Mouse (Mus musculus) T-helper 2 cell (primary cell): ENCODE measurements around the gene 9230112D13Rik.

Experiments
- in situ Hi-C: fragments of 300-600 bp; cut with MboI, MseI; formaldehyde crosslinking; loops from one replicate; pipeline ENCODE4 v1.15.1; 2025; ENCODE audit warnings: high pct_unique_total_duplicates

The 9230112D13Rik gene

DNA sequence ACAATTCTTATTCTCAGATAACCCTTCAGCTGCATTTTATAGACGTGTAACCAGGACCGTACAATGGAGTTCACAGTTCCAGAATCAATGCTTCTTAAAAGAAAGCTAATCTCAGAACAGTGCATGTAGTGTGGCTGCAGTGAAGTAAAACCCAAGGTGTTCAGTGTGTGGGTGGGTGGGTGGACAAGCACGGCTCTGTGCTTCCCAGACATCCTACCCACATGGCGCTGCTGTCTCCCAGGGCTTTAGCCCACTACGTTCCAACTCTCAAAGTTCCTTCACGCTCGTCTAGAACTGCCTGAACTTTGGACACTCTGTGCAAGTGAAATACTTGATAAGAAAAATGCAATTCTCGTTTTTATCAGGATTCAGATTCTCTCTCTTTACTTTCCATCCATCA is at the start of gene 9230112D13Rik:
9230112D13Rik (minus strand) TSS at position 101 of the 400 bp plus-strand sequence.
- in situ Hi-C loops, result no loop called here

DNA sequence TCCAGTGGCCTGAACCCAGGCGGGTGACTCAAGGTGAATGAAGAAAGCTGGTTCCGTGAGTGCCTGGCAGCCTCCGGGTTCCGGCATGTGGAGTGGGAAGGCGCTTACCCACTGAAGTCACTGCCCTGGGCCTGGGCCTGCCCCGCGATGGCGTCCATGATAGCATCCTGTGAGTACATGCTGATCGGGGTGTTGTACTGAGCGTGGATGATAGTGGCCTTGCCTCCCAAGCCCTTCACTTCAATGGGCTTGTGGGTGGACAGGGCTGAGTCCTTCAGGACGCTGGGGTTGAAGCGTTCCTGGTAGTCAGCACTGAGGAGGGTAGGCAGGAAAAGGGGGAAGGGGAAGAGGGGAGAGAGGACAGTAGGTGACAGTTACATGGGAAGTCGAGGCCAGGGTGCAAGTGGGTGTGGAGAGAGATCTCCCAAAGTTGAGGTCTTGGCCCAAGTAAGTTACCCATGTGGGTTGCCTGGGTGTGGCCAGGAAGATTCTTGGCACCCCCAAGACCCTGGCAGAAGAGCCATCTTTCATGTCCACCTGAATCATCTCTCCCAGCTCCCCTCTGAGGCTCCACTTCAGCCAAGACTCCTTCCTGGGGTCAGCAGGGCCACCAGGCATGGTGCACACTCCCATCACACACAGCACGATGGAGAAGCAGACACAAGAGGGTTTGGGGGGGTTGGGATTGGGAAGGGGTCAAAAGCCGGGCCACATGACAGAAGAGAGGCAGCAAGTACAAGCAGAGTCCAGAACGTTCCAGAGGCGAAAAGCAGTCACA is 49.2 kb upstream of the 9230112D13Rik start:
- in situ Hi-C loops, result loop anchor here (5.0 kb wide), 1 partner anchor 489 kb away; no protein-coding TSS in a partner anchor

DNA sequence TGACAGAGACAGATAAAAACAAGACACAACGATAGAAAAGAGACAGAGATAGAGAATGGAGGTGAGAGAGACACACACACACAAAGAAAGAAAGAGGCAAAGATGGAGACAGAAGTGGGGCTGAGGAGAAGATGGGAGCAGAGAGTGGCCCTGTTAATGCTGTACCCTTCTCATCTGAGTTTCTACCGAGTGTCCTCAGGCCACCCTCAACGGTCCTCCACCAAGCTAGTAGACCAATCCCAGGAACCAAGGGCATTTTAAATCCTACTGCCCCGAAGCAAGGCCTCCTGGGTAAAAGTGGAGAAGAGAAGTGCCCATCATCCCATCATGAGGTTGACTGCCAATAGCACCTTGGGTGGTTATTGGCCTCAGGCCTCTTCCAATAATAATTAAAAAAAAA is 48.3 kb upstream of the 9230112D13Rik start:
- in situ Hi-C loops, result loop anchor here (5.0 kb wide), 1 partner anchor 489 kb away; no protein-coding TSS in a partner anchor

DNA sequence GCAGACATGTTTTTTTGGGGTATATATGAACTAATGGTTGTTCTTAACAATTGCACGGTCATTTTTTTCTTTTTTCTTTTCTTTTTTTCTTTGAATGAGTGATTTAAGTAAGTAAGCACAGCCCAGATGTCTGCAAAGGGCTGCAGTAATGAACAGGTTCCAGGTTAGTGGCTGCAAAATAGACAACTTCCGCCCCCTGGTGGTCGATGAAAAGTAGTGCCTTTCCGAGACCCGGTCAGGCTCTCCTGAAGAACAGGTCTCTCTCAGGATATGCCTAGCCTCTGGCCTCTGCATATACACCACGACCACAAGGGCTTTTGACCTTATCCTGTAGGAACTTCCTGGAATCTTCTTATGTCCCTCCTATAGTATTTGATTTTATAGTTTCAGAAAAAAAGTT is 47.7 kb upstream of the 9230112D13Rik start:
- in situ Hi-C loops, result loop anchor here (5.0 kb wide), 1 partner anchor 488 kb away; no protein-coding TSS in a partner anchor

DNA sequence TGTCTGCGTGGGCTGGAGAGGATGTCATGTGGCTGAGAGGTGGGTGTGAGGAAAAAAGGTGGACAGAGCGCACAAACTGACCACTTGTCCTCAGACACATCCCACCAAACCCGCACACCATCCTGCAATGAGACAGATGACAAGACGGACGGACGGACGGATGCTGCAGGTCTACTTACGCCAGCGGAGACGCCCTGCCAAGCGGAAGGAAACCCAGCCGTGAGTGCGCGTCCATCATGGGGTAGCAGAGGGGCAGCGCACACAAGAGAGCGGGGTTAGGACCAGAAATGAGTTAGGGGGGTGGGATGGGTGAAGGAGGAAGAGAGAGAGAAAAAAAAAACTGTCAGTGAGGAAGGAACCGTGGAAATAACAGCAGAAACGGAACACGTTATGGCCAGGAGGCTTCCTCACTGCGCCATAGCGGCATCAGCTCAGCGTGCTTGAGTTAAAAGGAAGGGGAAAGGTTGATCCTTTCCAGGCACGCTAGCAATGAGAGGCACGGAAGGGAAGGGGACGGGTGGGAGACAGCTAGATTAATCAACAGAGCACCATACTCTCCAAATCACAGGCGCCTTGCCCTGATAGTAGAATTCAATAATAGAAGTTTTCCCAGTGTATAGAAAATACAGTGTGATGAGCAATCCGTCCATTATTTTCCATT is 47.1 kb upstream of the 9230112D13Rik start:
- in situ Hi-C loops, result loop anchor here (5.0 kb wide), 1 partner anchor 487 kb away; no protein-coding TSS in a partner anchor

DNA sequence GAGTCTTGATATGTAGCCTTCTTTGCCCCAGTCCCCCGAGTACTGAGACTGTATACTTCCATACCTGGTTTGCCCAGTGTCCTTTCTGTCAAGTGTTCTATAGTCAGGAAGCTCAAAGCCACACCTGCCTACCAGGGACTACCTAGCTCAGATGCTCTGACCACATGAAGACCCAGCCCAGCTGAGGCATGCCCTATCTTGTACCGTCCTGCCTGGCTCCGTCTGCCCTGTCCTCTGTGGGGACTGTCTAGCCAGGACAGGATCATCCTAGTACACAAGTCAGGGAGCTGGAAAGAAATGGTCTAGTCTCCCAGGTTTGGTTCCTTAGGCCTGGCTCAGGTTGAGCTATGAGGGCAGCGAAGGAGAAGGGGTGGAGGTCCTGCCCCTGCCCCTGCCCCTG is 46.0 kb upstream of the 9230112D13Rik start:
- in situ Hi-C loops, result no loop called here

DNA sequence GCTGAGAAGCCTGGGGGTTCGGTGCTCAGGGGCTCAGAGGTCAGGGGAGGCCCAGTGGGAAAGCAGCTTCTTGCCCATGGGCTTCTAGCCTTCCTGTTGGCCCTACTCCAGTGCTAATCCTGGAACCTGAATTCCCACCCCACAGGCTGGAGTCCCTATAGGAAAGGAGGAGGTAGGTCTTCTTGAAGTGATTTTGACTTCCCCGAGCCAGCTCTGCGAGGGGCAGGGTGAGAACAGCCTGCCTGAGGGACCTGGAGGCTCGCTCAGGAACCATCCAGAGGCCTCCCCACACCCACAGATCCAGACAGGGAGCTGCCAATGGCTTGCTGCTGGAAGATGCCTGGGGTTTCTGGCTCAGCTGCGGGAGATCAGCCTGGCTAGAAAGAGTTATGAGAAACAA is 45.1 kb upstream of the 9230112D13Rik start:
- in situ Hi-C loops, result no loop called here

DNA sequence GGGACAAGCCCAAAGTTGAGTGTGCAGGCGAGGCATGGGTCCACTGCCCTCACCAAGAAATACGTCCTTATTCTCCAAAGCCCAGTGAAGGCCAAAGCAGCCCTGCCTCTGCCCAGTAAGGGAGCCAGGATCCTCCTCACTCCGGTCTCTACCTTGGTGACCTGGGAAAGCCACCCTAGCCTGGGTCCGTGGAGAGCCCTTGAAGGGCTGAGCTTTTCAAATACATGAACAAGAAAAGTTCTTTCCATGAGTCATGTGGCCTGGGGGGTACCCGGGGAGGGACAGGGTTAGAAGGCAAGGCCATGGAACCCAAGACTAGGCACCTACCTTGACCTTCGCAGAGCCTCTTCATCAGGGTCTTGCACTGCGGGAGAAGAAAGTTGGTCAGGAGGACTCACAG is 43.9 kb upstream of the 9230112D13Rik start:
- in situ Hi-C loops, result no loop called here

DNA sequence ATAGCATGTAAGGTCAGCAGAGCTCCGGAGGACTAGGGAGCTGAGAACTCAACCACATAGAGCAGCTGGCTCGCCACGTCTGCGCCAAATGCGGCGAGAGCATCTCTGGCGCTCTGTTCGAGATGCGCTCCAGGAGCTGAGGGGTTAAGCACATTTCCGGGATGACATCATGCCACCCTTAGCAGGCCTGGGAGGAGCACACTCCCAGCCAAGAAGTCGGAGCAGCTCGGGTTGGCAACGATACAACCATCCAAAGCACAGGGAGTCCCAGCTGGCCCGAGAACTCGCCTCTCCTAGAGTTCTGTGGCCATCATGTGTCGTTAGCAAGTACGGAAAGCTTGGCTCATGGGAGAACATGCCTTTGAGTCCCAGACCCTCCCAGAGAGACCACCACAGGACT is 43.1 kb upstream of the 9230112D13Rik start:
- in situ Hi-C loops, result no loop called here

DNA sequence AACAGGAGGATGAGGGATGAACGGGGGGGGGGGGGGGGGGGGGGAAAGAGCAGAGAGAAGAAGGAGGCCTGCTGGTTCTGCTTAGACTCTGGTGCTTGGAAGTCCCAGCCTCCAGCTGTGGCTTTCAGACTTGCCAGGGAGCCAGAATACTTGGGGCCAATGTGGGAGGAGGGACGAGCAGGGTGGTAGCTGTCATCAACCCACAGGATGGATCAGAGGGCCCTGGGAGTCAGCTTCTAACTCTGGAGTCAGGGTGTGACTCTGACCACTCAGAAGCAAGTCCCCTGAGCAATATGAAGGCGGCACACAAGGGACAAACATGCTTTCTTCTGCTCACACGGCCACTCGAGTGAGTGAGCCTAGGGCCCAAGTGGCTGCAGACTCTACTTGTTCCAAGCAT is 42.0 kb upstream of the 9230112D13Rik start:
- in situ Hi-C loops, result no loop called here

DNA sequence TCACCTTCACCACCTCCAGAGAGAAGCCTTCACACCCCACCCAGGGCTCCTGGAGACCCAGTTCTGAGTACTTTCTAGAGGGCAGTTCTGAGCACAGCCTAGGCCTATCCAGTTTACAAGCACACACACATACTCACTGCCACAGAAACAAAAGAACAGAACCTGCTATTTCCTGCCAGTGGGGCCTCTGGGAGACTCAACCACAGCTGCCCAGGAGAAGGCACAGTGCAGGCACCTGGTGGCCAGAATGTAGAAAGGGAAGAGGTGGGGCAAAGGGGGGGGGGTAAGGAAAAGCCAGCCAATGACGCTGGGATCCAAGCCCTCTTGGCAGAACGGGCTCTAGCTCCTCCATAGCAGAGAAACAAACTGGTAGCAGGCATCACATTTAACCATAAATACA is 39.8 kb upstream of the 9230112D13Rik start:
- in situ Hi-C loops, result no loop called here

DNA sequence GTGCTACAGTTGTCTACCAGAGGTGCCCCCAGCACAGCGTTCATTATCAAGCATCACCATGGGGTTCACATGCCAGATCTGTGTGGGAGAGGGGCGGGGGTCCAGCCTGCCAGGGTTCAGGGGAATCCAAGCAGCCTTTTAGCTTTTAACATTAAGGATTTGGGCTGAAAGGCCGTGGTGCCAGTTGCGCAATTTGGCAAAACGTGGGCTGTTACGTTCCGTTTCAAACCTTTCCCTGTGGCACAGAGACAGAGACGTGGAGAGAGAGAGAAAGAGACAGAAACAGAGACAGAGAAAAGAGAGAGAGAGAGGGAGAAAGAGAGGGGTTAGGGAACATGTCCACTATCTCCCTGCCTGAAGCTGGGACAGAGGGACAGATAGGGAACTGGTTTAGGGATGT is 39.0 kb upstream of the 9230112D13Rik start:
- in situ Hi-C loops, result no loop called here

DNA sequence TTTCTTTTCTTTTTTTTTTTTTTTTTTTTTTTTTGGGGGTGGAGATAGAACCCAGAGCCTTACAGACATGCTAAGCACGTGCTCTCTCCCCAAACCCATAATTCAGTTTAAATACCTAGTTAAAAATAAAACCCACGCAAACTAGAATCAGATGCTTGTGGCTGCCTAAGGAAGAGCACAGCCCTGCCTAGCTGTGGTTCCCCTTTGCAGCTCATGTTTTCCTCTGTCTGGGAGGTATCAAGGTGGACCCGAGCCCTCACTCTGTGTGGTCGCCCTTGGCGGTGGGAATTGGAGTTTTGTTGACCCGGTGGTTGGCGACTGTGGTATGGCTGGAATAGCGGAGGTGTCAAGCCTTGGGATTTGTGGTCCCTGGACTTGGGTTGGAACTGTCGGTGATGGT is 36.3 kb upstream of the 9230112D13Rik start:
- in situ Hi-C loops, result no loop called here

DNA sequence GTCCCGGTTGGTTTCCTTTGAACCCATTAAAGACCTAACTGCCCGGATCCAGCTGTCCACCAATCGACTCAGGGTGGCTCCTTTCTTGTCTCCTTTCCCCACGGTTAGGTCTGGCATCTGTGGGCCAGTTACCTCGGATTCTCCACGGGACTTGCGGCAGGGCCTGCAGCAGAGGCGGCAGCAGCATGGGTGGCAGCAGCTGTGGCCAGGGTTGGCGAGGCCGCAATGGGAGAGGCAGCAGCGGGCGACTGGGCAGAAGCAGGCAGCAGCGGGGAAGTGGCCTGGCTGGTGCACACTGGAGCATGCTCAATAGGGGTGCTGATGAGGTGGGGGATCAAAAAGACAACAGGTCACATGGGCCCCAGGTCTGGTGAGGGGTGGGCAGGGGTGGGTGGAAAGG is 32.6 kb upstream of the 9230112D13Rik start:
- in situ Hi-C loops, result no loop called here

DNA sequence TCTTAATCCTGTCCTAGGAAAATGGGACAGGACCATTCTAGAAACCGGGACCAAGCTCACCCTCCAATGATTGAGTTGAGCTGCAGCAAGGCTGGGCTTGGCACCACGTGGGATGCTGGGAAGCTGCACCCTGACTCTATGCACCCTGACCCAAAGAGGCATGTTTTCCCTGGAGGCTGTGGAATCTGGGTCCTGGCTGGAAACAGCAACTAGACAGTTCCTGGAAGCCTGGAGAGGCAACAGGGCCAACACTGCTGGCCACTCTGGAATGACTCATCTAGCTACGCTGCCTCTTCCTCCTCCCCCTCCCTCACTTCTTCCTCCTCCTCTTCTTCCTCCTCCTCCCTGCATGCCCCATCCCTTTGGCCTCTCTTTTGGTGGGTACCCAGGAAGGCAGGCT is 31.4 kb upstream of the 9230112D13Rik start:
- in situ Hi-C loops, result no loop called here

DNA sequence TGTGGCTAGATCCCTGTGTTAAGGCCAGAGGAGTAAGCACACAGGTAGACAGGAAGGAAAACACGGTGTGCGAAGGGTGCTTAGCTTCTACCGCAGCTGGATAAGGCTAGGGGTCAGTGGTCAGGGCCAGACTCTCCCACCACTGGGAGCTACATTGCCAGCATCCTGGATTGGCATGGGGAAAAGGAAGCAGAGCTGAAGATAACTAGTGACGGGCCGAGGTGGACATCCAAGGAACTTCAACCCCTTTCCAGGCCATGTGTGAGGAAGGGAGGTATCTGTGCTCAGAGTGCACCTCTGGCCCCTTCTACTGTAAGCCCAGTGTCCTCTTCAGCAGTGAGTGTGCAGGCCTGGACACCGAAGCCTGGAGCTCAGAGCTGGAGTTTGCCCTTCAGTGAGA is 30.9 kb upstream of the 9230112D13Rik start:
- in situ Hi-C loops, result no loop called here

DNA sequence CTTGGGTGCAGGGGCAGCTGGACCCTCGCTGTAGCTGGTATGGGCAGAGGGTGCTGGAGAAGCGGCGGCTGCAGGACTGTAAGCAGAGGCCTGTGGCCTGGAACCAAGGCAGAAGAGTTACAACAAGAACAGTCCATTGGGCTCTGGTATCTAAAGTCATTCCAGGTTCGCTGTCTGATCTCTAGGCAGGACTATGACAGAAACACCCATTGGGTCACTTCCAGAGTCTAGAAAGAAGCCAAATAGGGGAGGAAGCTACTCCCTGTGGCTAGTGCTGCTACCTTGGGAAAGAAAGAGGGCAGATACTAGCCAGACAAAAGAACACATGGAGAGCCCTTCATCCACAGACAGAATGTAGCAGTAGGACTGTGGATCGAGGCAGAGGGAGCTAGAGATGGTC is 29.6 kb upstream of the 9230112D13Rik start:
- in situ Hi-C loops, result no loop called here

DNA sequence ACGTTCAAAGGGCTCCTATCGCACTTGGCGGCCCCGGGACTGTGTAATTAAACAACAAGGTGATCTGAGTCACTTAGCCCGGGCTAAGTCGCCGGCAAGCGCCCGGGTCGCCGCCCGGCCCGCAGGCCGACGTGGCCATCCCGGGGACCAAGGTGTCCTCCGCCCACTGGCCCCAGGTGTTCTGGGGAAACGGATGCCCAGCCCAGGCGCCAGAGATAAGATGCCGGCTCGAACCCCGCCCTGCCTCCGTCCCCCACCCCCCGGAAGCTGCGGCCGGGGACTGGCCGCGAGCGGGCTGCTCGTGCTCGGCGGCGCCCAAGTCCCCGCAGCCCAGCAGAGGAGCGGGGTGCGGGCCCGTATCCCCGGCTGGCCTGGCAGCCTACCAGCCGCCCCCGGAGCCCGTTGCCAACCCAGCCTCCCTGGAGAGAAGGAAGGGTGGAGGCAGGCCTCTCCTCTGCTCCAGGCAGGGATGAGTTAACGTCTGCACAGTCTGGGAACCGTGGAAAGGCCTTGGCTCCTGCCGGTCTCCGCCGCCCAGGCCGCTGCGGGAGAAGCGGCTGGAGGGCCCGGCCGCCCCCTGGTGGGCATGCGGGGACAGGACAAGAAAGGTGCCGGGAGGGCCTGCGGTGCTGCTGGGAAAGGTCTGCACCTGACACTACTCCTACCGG is 26.5 kb upstream of the 9230112D13Rik start:
- in situ Hi-C loops, result no loop called here

DNA sequence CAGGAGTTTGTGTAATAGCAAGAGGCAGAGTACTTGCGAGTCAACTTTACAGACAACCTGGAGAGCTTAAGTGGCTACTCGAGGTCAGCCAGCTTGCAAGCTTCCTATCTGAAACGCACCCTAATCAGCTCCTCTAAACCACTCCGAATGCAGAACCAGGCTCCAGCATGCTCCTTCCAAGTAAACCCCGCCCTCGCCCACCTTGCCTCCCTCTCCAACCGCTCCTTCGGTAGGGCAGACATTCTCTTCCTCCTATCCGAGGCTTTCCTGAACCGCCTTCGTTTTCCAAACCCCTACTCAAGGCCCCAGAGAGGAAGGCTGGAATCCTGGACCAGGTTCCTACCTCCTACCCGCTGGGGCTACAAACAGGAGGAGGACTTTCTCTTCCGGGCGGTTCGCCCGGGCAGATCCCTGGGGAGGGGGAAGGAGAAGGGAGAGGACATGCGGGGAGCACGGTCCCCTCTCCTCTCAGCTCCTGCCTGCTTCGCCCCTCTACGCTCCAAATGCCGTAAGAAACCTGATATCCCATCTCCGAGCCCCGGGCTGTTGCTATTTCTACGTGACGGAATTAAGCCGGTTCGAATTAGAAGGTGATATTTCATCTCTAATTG is 25.9 kb upstream of the 9230112D13Rik start:
- in situ Hi-C loops, result no loop called here

DNA sequence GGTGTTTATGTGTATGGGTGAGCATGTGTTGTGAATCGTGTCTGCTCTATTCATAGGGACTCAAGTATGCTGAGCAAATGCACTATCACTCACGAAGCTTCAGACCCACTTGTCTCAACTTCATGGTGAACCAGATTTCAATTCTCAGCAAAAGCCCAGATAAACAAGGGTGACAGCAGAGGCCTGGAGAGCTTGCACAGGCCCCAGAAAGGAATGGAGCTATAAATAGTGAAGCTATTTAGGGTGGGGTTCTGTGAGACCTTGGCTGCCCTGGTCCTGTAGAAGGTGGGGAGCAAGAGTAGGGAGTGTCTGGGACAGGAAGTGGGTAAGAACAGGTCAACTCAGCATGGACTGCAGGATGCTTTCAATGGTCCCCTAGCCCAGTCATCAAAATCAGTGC is 21.9 kb upstream of the 9230112D13Rik start:
- in situ Hi-C loops, result no loop called here

DNA sequence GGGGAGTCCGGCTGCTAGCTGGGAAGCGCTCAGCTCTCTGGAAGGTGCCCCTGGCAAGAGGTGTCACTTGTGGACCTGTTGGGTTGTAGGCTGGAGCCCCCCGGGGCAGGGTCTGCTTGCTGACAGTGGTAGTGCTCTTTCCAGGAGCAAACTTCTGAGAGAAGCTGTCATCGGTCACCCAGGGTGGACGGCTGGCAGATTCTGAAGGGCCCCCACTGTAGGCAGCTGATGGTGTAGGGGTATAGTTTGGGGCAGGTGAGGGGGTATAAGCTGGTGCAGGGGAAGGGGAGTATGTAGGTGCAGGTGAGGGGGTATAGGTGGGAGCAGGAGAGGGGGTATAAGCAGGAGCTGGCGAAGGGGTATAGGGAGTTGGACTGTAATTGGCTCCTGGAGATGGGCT is 21.4 kb upstream of the 9230112D13Rik start:
- in situ Hi-C loops, result no loop called here

DNA sequence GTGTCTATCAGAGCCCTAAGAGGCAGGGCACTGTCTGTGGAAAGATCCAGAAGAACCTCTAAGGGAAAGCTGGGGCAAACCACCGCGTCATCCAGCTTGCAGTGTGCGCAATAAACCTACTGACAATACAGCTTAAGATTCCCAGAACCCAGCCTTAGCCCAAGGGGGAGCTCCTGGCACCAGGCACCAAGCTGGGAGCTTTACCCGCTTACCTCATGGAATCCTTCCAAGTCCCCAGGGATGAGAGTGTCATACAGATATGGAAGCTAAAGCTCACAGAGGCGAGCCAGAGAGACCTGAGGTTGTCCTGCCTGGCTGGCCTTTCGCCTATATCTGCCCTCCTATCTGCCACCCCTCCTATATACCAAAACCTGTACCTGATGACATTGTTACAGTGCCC is 21.0 kb upstream of the 9230112D13Rik start:
- in situ Hi-C loops, result no loop called here
